Mouse (Mus musculus): ENCODE measurements around the gene St14.

DNA sequence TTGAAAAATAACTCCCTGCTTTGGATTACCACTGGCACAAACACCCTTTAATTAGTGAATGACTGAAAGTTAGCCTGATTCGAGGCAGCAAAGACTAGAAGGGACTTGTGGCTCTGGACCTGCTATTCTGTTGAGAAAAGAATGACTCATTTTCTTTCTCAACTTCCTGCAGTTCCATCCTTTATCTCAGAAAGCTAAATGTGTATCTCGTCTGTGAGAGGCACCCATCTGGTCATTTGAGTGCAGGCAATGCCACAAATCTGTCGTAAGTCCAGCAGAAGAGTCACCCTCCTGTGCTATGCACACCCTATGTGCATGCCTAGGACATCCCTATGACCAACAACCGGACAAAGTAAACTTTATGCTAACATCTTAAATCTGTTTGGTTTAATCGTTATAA is 1.5 kb upstream of the St14 start:
- TF ChIP-seq POLR2A (IDR thresholded peaks at IDR 0.05; ENCODE audit: control insufficient read depth, low read depth, low read length) (no peak), CTCF (IDR thresholded peaks at IDR 0.05; ENCODE audit: control insufficient read depth, insufficient read depth, insufficient replicate concordance, low read depth, low read length) (no peak)

Measured in testis, adult 2 months (tissue).